Mouse (Mus musculus) liver, embryonic 11.5 days (tissue): ENCODE data around the gene Galntl5. TPM values are rescaled to one million over a fixed set of nuclear protein-coding genes. Genes with fewer than 3 reads are reported as not detected.

Source experiments
- ATAC-seq: fragments of 200-750 bp; cut with Nextera tagmentation; replicated peaks from 2 replicates; pipeline ENCODE4 v1.8.0; 2017; ENCODE audit warnings: moderate number of reproducible peaks, mild to moderate bottlenecking, moderate TSS enrichment, moderate library complexity; ENCODE audit not compliant: low FRiP score
- DNase-seq: peaks from one replicate; pipeline ENCODE4 v3.0.0-alpha.2; 2017; ENCODE audit warnings: low spot score
- H3K27ac ChIP-seq: fragments of 300-500 bp; sonication (generic); 2 replicates; pipeline ENCODE4 v1.5.1; 2014; ENCODE audit warnings: mild to moderate bottlenecking, low read depth, low read length, control low read depth
- H3K27me3 ChIP-seq: fragments of 300-500 bp; sonication (generic); replicated peaks from 2 replicates; pipeline ENCODE4 v1.6.1; 2014; ENCODE audit warnings: low read length, mixed read lengths; ENCODE audit not compliant: control insufficient read depth, insufficient read depth
- H3K36me3 ChIP-seq: fragments of 300-500 bp; sonication (generic); 2 replicates; pipeline ENCODE4 v1.6.1; 2014; ENCODE audit warnings: mild to moderate bottlenecking, low read length, moderate library complexity, mixed read lengths; ENCODE audit not compliant: control insufficient read depth, insufficient read depth
- H3K4me1 ChIP-seq: fragments of 300-500 bp; sonication (generic); replicated peaks from 2 replicates; pipeline ENCODE4 v1.6.1; 2014; ENCODE audit warnings: low read length, mixed read lengths; ENCODE audit not compliant: control insufficient read depth, insufficient read depth
- H3K4me2 ChIP-seq: fragments of 300-500 bp; sonication (generic); 2 replicates; pipeline ENCODE4 v1.6.1; 2014; ENCODE audit warnings: mild to moderate bottlenecking, control low read depth, moderate library complexity
- H3K4me3 ChIP-seq: fragments of 300-500 bp; sonication (generic); 2 replicates; pipeline ENCODE4 v1.5.1; 2014; ENCODE audit warnings: low read depth, low read length, control low read depth
- H3K9ac ChIP-seq: fragments of 300-500 bp; sonication (generic); 2 replicates; pipeline ENCODE4 v1.6.1; 2014; ENCODE audit warnings: low read depth, low read length, control low read depth
- H3K9me3 ChIP-seq: fragments of 300-500 bp; sonication (generic); 2 replicates; pipeline ENCODE4 v1.6.1; 2016; ENCODE audit warnings: low read length, inconsistent platforms, mixed read lengths; ENCODE audit not compliant: control insufficient read depth
- WGBS: fragments of 180-500 bp; shearing (Covaris S2); extraction: QIAGEN DNeasy Blood & Tissue Kit; methylation state at CpG from one replicate; pipeline ENCODE4 v1.1.7; 2014; 5-methylcytosine and 5-hydroxymethylcytosine counted together
- microRNA-seq: library from miRNA; unstranded; fragments of <30 nt; microRNA quantifications from one replicate; pipeline ENCODE4, GENCODE M21; 2017; ENCODE audit warnings: borderline number of aligned reads
- polyA plus RNA-seq: library from polyadenylated mRNA; unstranded; fragments of >200 nt; fragmentation: Nextera tagmentation; extraction: Ambion mirVana; gene quantifications from 2 replicates; pipeline ENCODE4 v1.2.1, GENCODE M21; 2014

Galntl5 gene
- polyA plus RNA-seq, 1 experiment from 2014 or later: not detected

DNA sequence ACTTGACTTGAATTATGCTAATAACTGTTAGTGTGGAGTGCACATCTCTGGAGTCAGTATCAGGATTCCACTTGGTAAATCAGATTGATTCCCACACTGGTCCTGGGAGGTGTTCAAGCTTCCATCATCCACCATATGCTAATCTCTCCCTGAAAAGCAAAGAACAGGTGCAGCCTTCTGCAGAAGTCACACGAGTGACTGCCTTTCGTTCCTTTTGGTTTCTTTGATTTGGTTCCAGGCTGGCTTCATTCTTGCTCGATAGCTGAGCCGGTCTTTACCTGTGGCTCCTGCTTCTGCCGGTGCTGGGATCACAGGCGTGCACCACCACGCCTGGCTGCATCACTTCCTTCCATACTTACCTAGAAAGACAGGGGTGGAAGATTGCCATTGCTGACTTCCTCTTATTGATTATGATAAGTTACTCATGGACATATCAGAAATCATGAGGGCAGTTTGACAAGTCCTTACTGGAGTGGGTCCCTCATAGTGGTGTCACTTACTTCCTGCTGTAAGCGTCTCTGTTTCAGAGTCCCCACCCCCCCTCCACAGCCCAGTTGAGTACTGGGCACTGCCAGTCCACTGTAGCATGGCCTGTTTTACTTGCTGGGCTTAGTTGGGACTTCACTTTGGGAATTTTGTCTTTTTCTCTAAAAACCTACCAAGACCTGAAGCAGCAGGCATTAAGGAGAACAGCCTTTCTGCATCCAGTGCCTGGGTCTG is 71.7 kb downstream of the Galntl5 start:
- Histone ChIP-seq H3K27ac (no peak overlapping the region), H3K9ac (no peak overlapping the region), H3K4me1 (no peaks in the 10 kb centered on the region), H3K4me3 (no peak overlapping the region), H3K4me2 (no peak overlapping the region), H3K27me3 (no peaks in the 10 kb centered on the region), H3K9me3 (no peaks in the 10 kb centered on the region), H3K36me3 (no peaks in the 10 kb centered on the region; the same call in 1 of the 2 replicates)
- ATAC-seq: no peak
- no peak for DNase-seq
- 82% methylated on average over 8 of the region's 8 CpGs for WGBS

- Histone ChIP-seq H3K27me3 (no peaks in the 10 kb centered on the region), H3K4me3 (no peak overlapping the region), H3K36me3 (no peaks in the 10 kb centered on the region; the same call in 1 of the 2 replicates), H3K4me2 (no peak overlapping the region), H3K27ac (no peak overlapping the region), H3K4me1 (no peaks in the 10 kb centered on the region), H3K9me3 (no peaks in the 10 kb centered on the region), H3K9ac (no peak overlapping the region)
- ATAC-seq (no peak), DNase-seq (no peak)
- WGBS: 84% methylated on average over 4 of the region's 4 CpGs
Measured at GRCm38 (mm10) chr5:25254491-25254890, 73.2 kb downstream of the Galntl5 start.

- H3K27me3 ChIP-seq: no peaks in the 10 kb centered on the region
- H3K4me3 ChIP-seq: no peak overlapping the region
- DNase-seq (no peak), ATAC-seq (no peak)
- H3K4me1 ChIP-seq: no peaks in the 10 kb centered on the region
- 90% methylated on average over 2 of the region's 2 CpGs for WGBS
- no peak overlapping the region for H3K27ac ChIP-seq
- no peak overlapping the region for H3K9ac ChIP-seq
- H3K4me2 ChIP-seq: no peak overlapping the region
- H3K9me3 ChIP-seq: no peaks in the 10 kb centered on the region
- H3K36me3 ChIP-seq: peaks cover 5% of the 10 kb centered on the region
Measured at GRCm38 (mm10) chr5:25256686-25257085, 75.4 kb downstream of the Galntl5 start.

DNA sequence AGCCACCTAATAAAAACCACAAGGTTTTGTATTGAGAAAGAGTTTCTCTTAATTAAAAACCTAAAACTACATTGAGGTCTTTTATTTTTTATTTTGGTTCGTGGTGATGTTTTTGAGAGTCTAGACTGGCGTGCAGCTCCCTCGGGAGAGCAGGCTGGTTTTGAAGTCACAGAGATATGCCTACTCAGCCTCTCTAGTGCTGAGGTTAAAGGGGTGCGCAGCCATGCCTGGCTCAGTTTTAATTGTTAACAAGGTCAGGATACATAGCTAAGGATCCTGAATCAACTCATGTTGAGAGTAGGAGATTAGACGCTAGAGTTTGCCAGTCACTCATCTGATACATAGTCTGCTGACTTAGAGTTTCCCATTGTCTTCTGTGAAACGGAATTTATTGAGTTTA is 80.2 kb downstream of the Galntl5 start:
- DNase-seq (no peak), ATAC-seq (no peak)
- Histone ChIP-seq H3K27ac (no peak overlapping the region), H3K27me3 (no peaks in the 10 kb centered on the region), H3K4me1 (no peaks in the 10 kb centered on the region), H3K9me3 (no peaks in the 10 kb centered on the region), H3K36me3 (peaks cover 10% of the 10 kb centered on the region), H3K4me2 (no peak overlapping the region), H3K9ac (no peak overlapping the region), H3K4me3 (no peak overlapping the region)
- WGBS: 84% methylated on average over 6 of the region's 6 CpGs

- no peak overlapping the region for H3K27ac ChIP-seq
- no peak overlapping the region for H3K9ac ChIP-seq
- H3K4me1 ChIP-seq: no peaks in the 10 kb centered on the region
- no peaks in the 10 kb centered on the region for H3K9me3 ChIP-seq
- no peak for DNase-seq
- H3K27me3 ChIP-seq: no peaks in the 10 kb centered on the region
- ATAC-seq: no peak
- 81% methylated on average over 7 of the region's 7 CpGs for WGBS
- no peak overlapping the region for H3K4me2 ChIP-seq
- H3K4me3 ChIP-seq: no peak overlapping the region
- H3K36me3 ChIP-seq: peaks cover 10% of the 10 kb centered on the region
Measured at GRCm38 (mm10) chr5:25262266-25262665, 81.0 kb downstream of the Galntl5 start.

DNA sequence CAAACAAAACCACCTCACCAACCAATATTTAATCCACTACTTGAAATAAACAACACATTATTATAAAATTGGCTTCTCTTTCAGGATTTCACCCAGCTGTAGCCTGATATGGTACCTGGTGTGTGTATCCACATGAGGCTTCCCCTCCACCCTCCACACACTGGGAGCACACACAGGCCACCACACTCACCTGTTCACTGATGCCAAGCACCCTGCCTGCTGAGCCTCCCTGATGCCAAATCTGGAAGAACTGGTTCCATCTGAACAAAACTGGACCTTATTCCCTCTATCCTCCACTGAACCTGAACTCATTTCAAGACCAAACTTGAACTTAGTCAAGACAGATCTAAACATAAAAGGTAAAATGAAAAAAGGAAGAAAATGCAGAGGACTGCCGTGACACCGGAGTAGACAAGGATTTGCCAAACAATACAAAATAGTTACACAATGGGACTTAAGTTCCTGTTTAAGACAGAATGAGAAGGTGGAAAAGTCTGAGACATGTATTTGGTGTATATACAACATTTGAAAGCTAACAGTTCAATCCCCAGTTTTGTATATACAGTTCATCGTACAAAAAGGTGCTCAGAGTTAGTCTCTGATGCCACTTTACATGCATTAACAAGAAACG is 87.1 kb downstream of the Galntl5 start:
- no peak for DNase-seq
- H3K4me3 ChIP-seq: no peak overlapping the region
- no peaks in the 10 kb centered on the region for H3K4me1 ChIP-seq
- no peak overlapping the region for H3K9ac ChIP-seq
- no peaks in the 10 kb centered on the region for H3K9me3 ChIP-seq
- H3K4me2 ChIP-seq: no peak overlapping the region
- H3K36me3 ChIP-seq: peaks cover 8% of the 10 kb centered on the region; the same call in 1 of the 2 replicates
- 94% methylated on average over 4 of the region's 4 CpGs for WGBS
- H3K27me3 ChIP-seq: no peaks in the 10 kb centered on the region
- ATAC-seq: no peak
- H3K27ac ChIP-seq: no peak overlapping the region

Small RNA genes within 50 kb of the gene (microRNA-seq; reads per million reads assigned to microRNA genes)
- gene Gm26051: not detected

Other genes with a start within 250 kb of the Galntl5 start
- gene Prkag2, start 80.8 kb upstream of the Galntl5 start, polyA plus RNA-seq: 12.8 and 15.8 TPM in 2 replicates
- gene Galnt11, start 40.4 kb downstream of the Galntl5 start, polyA plus RNA-seq: 14.9 and 15.4 TPM in 2 replicates
- gene E130116L18Rik, start 41.7 kb downstream of the Galntl5 start, polyA plus RNA-seq: not detected in 2 replicates